Comparison of ENCODE assay signal across 13 mouse cellular contexts in genomic region chr1:61298779-61299178, GRCm38 (mm10).
DNase-seq lines count a peak whose midpoint lies in the region; ATAC-seq and TF ChIP-seq lines count a peak whose summit lies in the region.
"Had no signal": no experiment of that assay in that cellular context is flagged by ENCODE, and none has a peak within 500 bp of the region (broad histone marks: within the 10 kb centered on the region; RNA-seq: fewer than 3 reads in every experiment).

No protein-coding gene starts in this region.

- no peaks in the 10 kb centered on the region for H3K9me3 ChIP-seq in forebrain, embryonic 15.5 days
- no peaks in the 10 kb centered on the region for H3K9me3 ChIP-seq in forebrain, embryonic 16.5 days (ENCODE audit: control insufficient read depth, low read length)
- no peaks in the 10 kb centered on the region for H3K9me3 ChIP-seq in stomach, embryonic 16.5 days (replicated peaks; ENCODE audit: control insufficient read depth, low read length)
- no peaks in the 10 kb centered on the region for H3K9me3 ChIP-seq in stomach, postnatal 0 days (ENCODE audit: control insufficient read depth, low read length)
- no peaks in the 10 kb centered on the region for H3K9me3 ChIP-seq in limb, embryonic 13.5 days
- H3K9me3 ChIP-seq: heart, embryonic 13.5 days had no signal

- H3K27ac ChIP-seq in forebrain, embryonic 15.5 days (replicated peaks): peak overlapping the region; percentile 47
- no peak overlapping the region; the same call in 1 of the 2 replicates for H3K27ac ChIP-seq in forebrain, embryonic 16.5 days (ENCODE audit: low read length)
- peak overlapping the region; percentile 25; the same call in 1 of the 2 replicates for H3K27ac ChIP-seq in stomach, embryonic 16.5 days (ENCODE audit: low read length)
- no peak overlapping the region for H3K27ac ChIP-seq in stomach, postnatal 0 days (replicated peaks)
- peak overlapping the region; percentile 56; the same call in 1 of the 2 replicates for H3K27ac ChIP-seq in limb, embryonic 13.5 days
- H3K27ac ChIP-seq: heart, embryonic 13.5 days had no signal

- no peak for TF ChIP-seq CTCF in stomach, postnatal 0 days (IDR thresholded peaks at IDR 0.05; ENCODE audit: low read depth)

- WGBS in forebrain, embryonic 15.5 days: 35% methylated on average over 6 of the region's 6 CpGs
- 43% methylated on average over 6 of the region's 6 CpGs for WGBS in forebrain, embryonic 16.5 days
- 85% methylated on average over 6 of the region's 6 CpGs for WGBS in stomach, embryonic 16.5 days
- 94% methylated on average over 6 of the region's 6 CpGs for WGBS in stomach, postnatal 0 days
- 63% methylated on average over 6 of the region's 6 CpGs for WGBS in limb, embryonic 13.5 days

- TF ChIP-seq EP300 in stomach, postnatal 0 days (optimal IDR thresholded peaks at IDR 0.05): no peak

- DNase-seq in stomach, postnatal 0 days (ENCODE audit: low spot score): no peak
- DNase-seq in urinary bladder, postnatal 10 days (ENCODE audit: low spot score): no peak
- no peak for DNase-seq in ovary, postnatal 36 days (ENCODE audit: low spot score)
- no peak for DNase-seq in kidney, postnatal 36 days
- DNase-seq: adrenal gland, postnatal 36 days; cerebellum, adult 11-12 months; lung, adult 2 months; thymus, adult 2 months had no signal

- no peak for ATAC-seq in forebrain, embryonic 15.5 days (replicated peaks)
- no peak for ATAC-seq in forebrain, embryonic 16.5 days
- no peak for ATAC-seq in stomach, embryonic 16.5 days (ENCODE audit: insufficient read depth, low FRiP score)
- ATAC-seq in stomach, postnatal 0 days (ENCODE audit: low FRiP score, low TSS enrichment): no peak
- ATAC-seq in limb, embryonic 13.5 days (ENCODE audit: low FRiP score, low read depth): no peak

- H3K4me1 ChIP-seq in forebrain, embryonic 15.5 days: peaks cover 49% of the 10 kb centered on the region
- H3K4me1 ChIP-seq in forebrain, embryonic 16.5 days (replicated peaks; ENCODE audit: control insufficient read depth, insufficient read depth, low read length): peaks cover 31% of the 10 kb centered on the region
- peaks cover 8% of the 10 kb centered on the region for H3K4me1 ChIP-seq in stomach, embryonic 16.5 days (ENCODE audit: control insufficient read depth, insufficient read depth, low read length)
- no peaks in the 10 kb centered on the region for H3K4me1 ChIP-seq in stomach, postnatal 0 days (replicated peaks; ENCODE audit: control insufficient read depth, insufficient read depth)
- H3K4me1 ChIP-seq in limb, embryonic 13.5 days: peaks cover 59% of the 10 kb centered on the region

- H3K36me3 ChIP-seq in forebrain, embryonic 15.5 days: no peaks in the 10 kb centered on the region
- no peaks in the 10 kb centered on the region for H3K36me3 ChIP-seq in forebrain, embryonic 16.5 days (ENCODE audit: control insufficient read depth, insufficient read depth)
- no peaks in the 10 kb centered on the region for H3K36me3 ChIP-seq in stomach, embryonic 16.5 days (ENCODE audit: control insufficient read depth, insufficient read depth, low read length)
- H3K36me3 ChIP-seq in stomach, postnatal 0 days (ENCODE audit: control insufficient read depth, insufficient read depth, low read length): no peaks in the 10 kb centered on the region
- H3K36me3 ChIP-seq in limb, embryonic 13.5 days: no peaks in the 10 kb centered on the region
- H3K36me3 ChIP-seq: heart, embryonic 13.5 days had no signal

- no peak overlapping the region for H3K4me3 ChIP-seq in forebrain, embryonic 15.5 days
- no peak overlapping the region for H3K4me3 ChIP-seq in forebrain, embryonic 16.5 days (replicated peaks; ENCODE audit: low read length)
- H3K4me3 ChIP-seq in stomach, embryonic 16.5 days (replicated peaks; ENCODE audit: low read length): no peak overlapping the region
- no peak overlapping the region for H3K4me3 ChIP-seq in stomach, postnatal 0 days (ENCODE audit: low read depth, low read length)
- no peak overlapping the region for H3K4me3 ChIP-seq in limb, embryonic 13.5 days
- H3K4me3 ChIP-seq: heart, embryonic 13.5 days had no signal

- no peak overlapping the region for H3K9ac ChIP-seq in forebrain, embryonic 15.5 days (replicated peaks)
- no peak overlapping the region for H3K9ac ChIP-seq in forebrain, embryonic 16.5 days (replicated peaks; ENCODE audit: low read depth, low read length)
- 0 out of 2 replicates have a peak overlapping the region, but pooled peaks have one; percentile 27 for H3K9ac ChIP-seq in stomach, embryonic 16.5 days (ENCODE audit: low read length)
- no peak overlapping the region for H3K9ac ChIP-seq in stomach, postnatal 0 days (ENCODE audit: low read length)
- no peak overlapping the region for H3K9ac ChIP-seq in limb, embryonic 13.5 days
- H3K9ac ChIP-seq: heart, embryonic 13.5 days had no signal

- H3K27me3 ChIP-seq in forebrain, embryonic 15.5 days: peaks cover 4% of the 10 kb centered on the region; the same call in 1 of the 2 replicates
- peaks cover 3% of the 10 kb centered on the region for H3K27me3 ChIP-seq in forebrain, embryonic 16.5 days (replicated peaks; ENCODE audit: control insufficient read depth, insufficient read depth, low read length)
- no peaks in the 10 kb centered on the region for H3K27me3 ChIP-seq in stomach, embryonic 16.5 days (ENCODE audit: control insufficient read depth, insufficient read depth, low read length)
- no peaks in the 10 kb centered on the region for H3K27me3 ChIP-seq in stomach, postnatal 0 days (ENCODE audit: control insufficient read depth, insufficient read depth, low read length)
- peaks cover 19% of the 10 kb centered on the region for H3K27me3 ChIP-seq in limb, embryonic 13.5 days

- no peak overlapping the region for H3K4me2 ChIP-seq in forebrain, embryonic 15.5 days (replicated peaks)
- H3K4me2 ChIP-seq in forebrain, embryonic 16.5 days (ENCODE audit: low read length): no peak overlapping the region
- no peak overlapping the region for H3K4me2 ChIP-seq in stomach, embryonic 16.5 days (ENCODE audit: low read depth, low read length)
- H3K4me2 ChIP-seq in stomach, postnatal 0 days (replicated peaks; ENCODE audit: low read depth): no peak overlapping the region
- H3K4me2 ChIP-seq in limb, embryonic 13.5 days (replicated peaks): no peak overlapping the region
- H3K4me2 ChIP-seq: heart, embryonic 13.5 days had no signal

Comparison
In these comparisons a context has a peak if more than half of its experiments do, and no peak if none do; other contexts are left out.
1. H3K27ac ChIP-seq: peak in forebrain, embryonic 15.5 days (single experiment), stomach, embryonic 16.5 days (single experiment) and limb, embryonic 13.5 days (single experiment); none in forebrain, embryonic 16.5 days (single experiment) and stomach, postnatal 0 days (single experiment).